Mouse (Mus musculus) heart, embryonic 13.5 days (tissue): ENCODE data around the gene Zg16. TPM values are rescaled to one million over a fixed set of nuclear protein-coding genes. Genes with fewer than 3 reads are reported as not detected.

ENCODE experiments used
- ATAC-seq: fragments of 200-750 bp; cut with Nextera tagmentation; 2 replicates; pipeline ENCODE4 v1.8.0; 2017; ENCODE audit warnings: moderate TSS enrichment; ENCODE audit not compliant: insufficient number of reproducible peaks, low FRiP score, low TSS enrichment; ENCODE audit errors: extremely low read depth
- H3K27ac ChIP-seq: fragments of 300-500 bp; sonication (generic); replicated peaks from 2 replicates; pipeline ENCODE4 v1.5.1; 2015; ENCODE audit warnings: moderate library complexity, mild to moderate bottlenecking, inconsistent platforms
- H3K27me3 ChIP-seq: fragments of 300-500 bp; sonication (generic); replicated peaks from 2 replicates; pipeline ENCODE4 v1.6.1; 2015; ENCODE audit warnings: mild to moderate bottlenecking, inconsistent platforms
- H3K36me3 ChIP-seq: fragments of 300-500 bp; sonication (generic); 2 replicates; pipeline ENCODE4 v1.6.1; 2015; ENCODE audit warnings: mild to moderate bottlenecking, inconsistent platforms
- H3K4me1 ChIP-seq: fragments of 300-500 bp; sonication (generic); 2 replicates; pipeline ENCODE4 v1.6.1; 2015; ENCODE audit warnings: inconsistent platforms
- H3K4me2 ChIP-seq: fragments of 300-500 bp; sonication (generic); 2 replicates; pipeline ENCODE4 v1.6.1; 2015; ENCODE audit warnings: inconsistent platforms, mild to moderate bottlenecking, moderate library complexity
- H3K4me3 ChIP-seq: fragments of 300-500 bp; sonication (generic); 2 replicates; pipeline ENCODE4 v1.5.1; 2015; ENCODE audit warnings: moderate library complexity, mild to moderate bottlenecking, inconsistent platforms
- H3K9ac ChIP-seq: fragments of 300-500 bp; sonication (generic); 2 replicates; pipeline ENCODE4 v1.6.1; 2015; ENCODE audit warnings: inconsistent platforms, mild to moderate bottlenecking, moderate library complexity
- H3K9me3 ChIP-seq: fragments of 300-500 bp; sonication (generic); 2 replicates; pipeline ENCODE4 v1.6.1; 2016; ENCODE audit warnings: inconsistent platforms
- WGBS: fragments of 180-500 bp; shearing (Covaris S2); methylation state at CpG from one replicate; pipeline ENCODE4 v1.1.7; 2015; ENCODE audit warnings: mixed read lengths; 5-methylcytosine and 5-hydroxymethylcytosine counted together
- polyA plus RNA-seq: library from polyadenylated mRNA; unstranded; fragments of >200 nt; fragmentation: Nextera tagmentation; extraction: Ambion mirVana; gene quantifications from 2 replicates; pipeline ENCODE4 v1.2.1, GENCODE M21; 2015

Zg16 gene
- polyA plus RNA-seq, 1 experiment from 2014 or later: not detected

DNA sequence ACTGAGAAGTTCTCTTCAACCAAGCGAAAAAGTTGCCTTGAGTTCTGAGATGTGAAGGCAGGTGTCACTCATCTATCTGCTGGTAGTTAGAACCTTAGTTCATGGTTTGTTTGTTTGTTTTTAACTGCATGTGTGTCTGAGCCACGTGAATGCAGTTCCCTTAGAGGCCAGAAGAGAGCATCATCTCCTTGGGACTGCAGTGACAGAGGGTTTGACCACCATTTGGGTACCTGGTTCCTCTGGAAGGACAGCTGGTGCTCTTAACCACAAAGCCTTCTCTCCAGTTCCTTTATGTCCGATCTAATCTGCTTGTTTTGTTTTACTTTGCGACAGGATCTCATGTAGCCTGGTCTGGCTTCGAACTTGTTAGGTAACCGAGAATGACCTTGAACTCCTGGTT, 21.6 kb downstream of the Zg16 start:
- H3K9me3 ChIP-seq: peaks cover 4% of the 10 kb centered on the region; the same call in 1 of the 2 replicates
- 79% methylated on average over 6 of the region's 6 CpGs for WGBS
- no peak overlapping the region for H3K9ac ChIP-seq
- H3K4me2 ChIP-seq: no peak overlapping the region
- H3K36me3 ChIP-seq: no peaks in the 10 kb centered on the region
- no peak for ATAC-seq
- no peaks in the 10 kb centered on the region for H3K27me3 ChIP-seq
- no peaks in the 10 kb centered on the region for H3K4me1 ChIP-seq
- no peak overlapping the region for H3K4me3 ChIP-seq
- no peak overlapping the region for H3K27ac ChIP-seq

DNA sequence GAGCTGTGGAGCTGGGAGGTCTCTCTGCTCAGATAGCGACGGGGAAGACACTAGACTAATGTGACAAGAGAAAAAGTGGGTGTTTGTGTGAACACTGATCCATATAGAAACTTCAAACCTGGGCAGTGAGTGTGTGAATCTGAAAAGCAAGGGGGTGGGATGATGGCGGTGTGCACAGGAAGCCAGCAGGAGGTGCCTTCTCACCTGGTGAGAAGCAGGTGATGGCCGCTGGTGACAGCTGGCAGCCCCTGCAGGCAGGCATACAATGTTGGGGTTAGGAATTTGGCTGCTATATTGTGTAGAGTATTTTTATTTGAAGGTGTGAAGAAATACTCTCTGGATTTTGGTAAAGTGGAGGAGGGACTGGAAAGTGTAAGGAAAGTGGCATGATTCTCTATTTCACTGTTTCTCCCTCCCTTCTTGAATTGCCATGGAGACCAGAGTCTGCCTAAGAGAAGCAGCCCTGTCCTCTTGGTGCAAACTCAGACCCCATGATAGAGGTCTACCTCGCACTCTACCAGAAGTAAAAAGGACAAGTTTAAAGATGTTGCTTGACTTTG, 32.0 kb downstream of the Zg16 start:
- H3K4me3 ChIP-seq: no peak overlapping the region
- no peak overlapping the region for H3K4me2 ChIP-seq
- H3K9me3 ChIP-seq: no peaks in the 10 kb centered on the region
- no peak overlapping the region for H3K9ac ChIP-seq
- no peak for ATAC-seq
- 56% methylated on average over 5 of the region's 5 CpGs for WGBS
- peaks cover 33% of the 10 kb centered on the region for H3K27me3 ChIP-seq
- no peak overlapping the region for H3K27ac ChIP-seq
- H3K4me1 ChIP-seq: no peaks in the 10 kb centered on the region
- H3K36me3 ChIP-seq: no peaks in the 10 kb centered on the region

DNA sequence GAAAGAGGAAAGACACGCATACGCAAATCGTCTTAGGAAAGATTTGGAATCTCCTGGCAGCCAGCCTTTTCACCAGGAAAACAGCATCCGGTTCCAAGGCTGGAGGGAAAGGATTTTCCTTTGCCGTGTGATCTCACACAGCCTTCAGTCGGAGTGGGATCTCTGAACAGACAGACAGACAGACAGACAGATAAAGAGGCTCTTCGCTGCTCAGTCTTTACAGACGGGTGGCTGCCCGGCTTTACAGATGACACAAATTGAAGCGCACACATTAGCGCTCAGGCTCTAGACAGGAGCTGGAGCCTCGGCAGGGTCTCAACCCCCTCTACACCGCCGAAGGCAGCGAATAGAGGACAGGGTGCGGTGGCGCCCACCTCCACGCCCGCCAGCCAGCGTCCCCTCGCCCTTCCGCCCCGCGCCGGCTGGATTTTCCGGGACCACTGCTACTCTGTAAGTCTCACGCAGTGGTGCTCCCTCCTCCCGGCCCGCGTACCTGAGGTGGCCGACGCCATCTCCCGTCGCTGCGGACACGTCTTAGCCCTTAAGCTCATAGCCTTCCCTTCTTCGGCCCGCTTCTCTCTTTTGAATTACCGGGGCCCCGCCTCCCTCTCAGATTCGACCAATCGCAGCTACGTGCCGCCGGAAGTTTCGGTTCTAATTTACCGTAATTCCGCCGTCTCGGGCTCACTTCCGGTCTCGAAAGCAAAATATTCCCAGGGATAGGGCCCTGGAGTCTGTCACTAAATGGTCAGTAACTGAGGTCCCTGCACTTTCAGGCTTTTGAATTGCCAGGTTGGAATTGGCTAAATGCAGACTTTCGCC, 45.1 kb downstream of the Zg16 start, which contains the start of gene Kif22:
TSS of gene Kif22 (minus strand) at position 621 of the 822 bp plus-strand sequence.
- ATAC-seq: peak; percentile 70

DNA sequence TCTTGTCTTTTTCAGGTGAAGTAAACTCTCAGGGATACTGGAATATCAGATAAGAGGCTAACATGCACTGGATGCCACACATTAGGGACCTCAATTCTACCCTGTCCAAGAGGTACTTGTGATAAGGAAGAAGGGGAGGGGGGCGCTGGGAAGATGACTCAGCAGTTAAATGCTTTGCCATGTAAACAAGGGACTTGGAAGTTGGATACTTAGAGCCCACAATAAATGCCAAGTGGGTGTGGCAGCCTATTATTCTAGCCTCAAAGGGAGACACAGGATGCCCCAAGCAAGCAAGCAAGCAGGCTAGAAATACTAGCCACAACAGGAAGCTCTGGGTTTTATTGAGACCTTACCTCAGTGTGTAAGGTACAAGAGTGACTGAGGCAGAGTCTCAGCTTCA, 55.9 kb downstream of the Zg16 start:
- Histone ChIP-seq H3K4me2 (no peak overlapping the region), H3K36me3 (peaks cover 83% of the 10 kb centered on the region), H3K4me1 (peaks cover 11% of the 10 kb centered on the region), H3K9ac (0 out of 2 replicates have a peak overlapping the region, but pooled peaks have one; percentile 19), H3K27ac (no peak overlapping the region), H3K4me3 (no peak overlapping the region), H3K27me3 (no peaks in the 10 kb centered on the region), H3K9me3 (no peaks in the 10 kb centered on the region)
- no peak for ATAC-seq
- WGBS: 60% methylated on average over 1 of the region's 1 CpGs

More for the DNA sequence above, 45.1 kb downstream of the Zg16 start, which contains the start of gene Kif22:
- Histone ChIP-seq H3K4me2 (peak within 1 kb of the TSS; percentile 91), H3K27me3 (no peaks in the 10 kb centered on the region), H3K4me3 (peak within 1 kb of the TSS; percentile 96), H3K27ac (peak within 1 kb of the TSS; percentile 87), H3K9ac (peak within 1 kb of the TSS; percentile 95), H3K36me3 (peaks cover 21% of the 10 kb centered on the region), H3K4me1 (peaks cover 24% of the 10 kb centered on the region), H3K9me3 (no peaks in the 10 kb centered on the region)
- under 1% methylated on average over 53 of the region's 53 CpGs for WGBS

DNA sequence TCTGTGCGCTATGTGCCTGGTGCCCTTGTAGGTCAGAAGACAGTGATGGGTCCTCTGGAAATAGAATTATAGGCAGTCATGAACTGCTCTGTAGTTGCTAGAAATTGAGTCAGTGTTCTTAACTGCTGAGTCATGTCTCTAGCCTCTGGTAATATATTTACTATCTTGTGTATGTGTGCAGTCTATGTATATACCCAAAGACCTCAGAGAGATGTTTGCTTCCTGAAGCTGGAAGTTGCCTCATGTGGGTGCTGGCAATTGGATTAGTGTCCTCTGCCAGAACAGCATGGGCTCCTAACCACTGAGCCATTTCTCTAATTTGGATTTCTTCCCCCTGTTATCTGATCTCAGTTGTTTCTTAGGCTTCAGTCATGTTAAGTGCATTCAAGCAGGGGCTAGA, 57.0 kb downstream of the Zg16 start:
- no peak for ATAC-seq
- Histone ChIP-seq H3K4me2 (no peak overlapping the region), H3K27ac (no peak overlapping the region), H3K4me1 (peaks cover 11% of the 10 kb centered on the region), H3K9ac (no peak overlapping the region), H3K4me3 (no peak overlapping the region), H3K27me3 (no peaks in the 10 kb centered on the region), H3K9me3 (no peaks in the 10 kb centered on the region), H3K36me3 (peaks cover 74% of the 10 kb centered on the region)
- WGBS: 97% methylated on average over 1 of the region's 1 CpGs

DNA sequence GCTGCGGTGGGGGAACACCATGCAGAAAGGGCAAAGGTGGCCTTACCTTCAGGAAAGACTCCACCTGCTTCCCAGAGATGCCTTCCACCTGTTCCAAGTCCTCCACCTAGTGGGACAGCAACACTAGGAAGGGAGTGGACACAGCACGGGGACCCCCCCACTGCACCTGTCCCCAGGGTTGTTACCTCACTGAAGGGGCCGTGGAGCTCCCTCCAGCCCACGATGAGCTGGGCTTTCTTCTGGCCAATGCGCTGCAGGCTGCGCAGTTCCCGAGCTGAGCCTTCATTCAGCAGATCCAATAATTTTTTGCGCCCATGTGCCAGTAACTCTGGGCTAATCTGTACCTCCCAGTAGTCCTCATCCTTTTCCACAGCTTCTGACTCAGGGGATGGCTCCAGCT, 59.2 kb downstream of the Zg16 start:
- 75% methylated on average over 8 of the region's 8 CpGs for WGBS
- Histone ChIP-seq H3K27ac (peak overlapping the region; percentile 99), H3K36me3 (peaks cover 72% of the 10 kb centered on the region), H3K4me3 (peak overlapping the region; percentile 94), H3K4me2 (peak overlapping the region; percentile 91), H3K27me3 (no peaks in the 10 kb centered on the region), H3K9ac (peak overlapping the region; percentile 80), H3K4me1 (peaks cover 34% of the 10 kb centered on the region), H3K9me3 (no peaks in the 10 kb centered on the region)
- ATAC-seq: no peak

DNA sequence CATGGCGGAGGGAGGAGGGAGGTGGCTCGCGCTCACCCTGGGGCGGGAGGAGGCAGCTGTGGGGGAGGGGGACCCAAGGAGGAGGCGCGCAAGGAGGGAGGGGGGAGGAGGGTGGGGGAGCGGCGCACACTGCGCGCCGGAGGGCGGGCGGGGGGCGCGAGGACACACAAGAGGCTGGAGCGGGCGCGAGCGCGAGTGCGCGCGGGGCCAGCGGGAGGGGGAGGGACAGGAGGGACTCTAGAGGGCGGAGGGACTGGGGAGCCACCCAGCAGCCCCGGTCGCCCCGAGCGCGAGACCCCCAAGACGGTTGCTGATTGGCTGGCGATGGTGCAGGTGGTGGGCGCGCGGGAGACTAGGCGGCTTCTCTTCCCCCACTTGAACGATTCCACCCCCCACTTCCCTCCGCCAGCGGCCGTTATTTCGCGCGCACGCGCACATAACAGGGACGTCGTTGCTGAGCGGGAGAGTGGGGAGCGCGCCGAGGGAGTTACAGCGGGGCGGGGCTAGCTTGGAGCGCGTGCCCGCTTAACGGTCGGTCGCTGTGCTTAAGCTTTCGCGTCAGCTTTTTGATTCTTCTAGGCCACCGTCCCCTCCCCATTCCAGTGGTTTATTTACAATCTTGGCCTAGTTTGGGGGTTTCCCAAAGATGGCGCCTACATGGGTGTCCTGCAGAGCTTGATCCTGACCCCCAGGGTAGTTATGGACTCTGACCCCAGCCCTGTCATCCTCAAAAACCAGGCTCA, 60.0 kb downstream of the Zg16 start, which contains the start of gene Maz:
TSS of gene Maz (minus strand) at position 54 of the 743 bp plus-strand sequence.
- Histone ChIP-seq H3K27ac (peak within 1 kb of the TSS; percentile 99), H3K27me3 (no peaks in the 10 kb centered on the region), H3K9ac (peak within 1 kb of the TSS; percentile 100), H3K9me3 (no peaks in the 10 kb centered on the region), H3K4me2 (peak within 1 kb of the TSS; percentile 91), H3K4me1 (peaks cover 41% of the 10 kb centered on the region), H3K4me3 (peak within 1 kb of the TSS; percentile 94), H3K36me3 (peaks cover 72% of the 10 kb centered on the region)
- ATAC-seq: peak; percentile 81
- WGBS: 0% methylated on average over 33 of the region's 63 CpGs

DNA sequence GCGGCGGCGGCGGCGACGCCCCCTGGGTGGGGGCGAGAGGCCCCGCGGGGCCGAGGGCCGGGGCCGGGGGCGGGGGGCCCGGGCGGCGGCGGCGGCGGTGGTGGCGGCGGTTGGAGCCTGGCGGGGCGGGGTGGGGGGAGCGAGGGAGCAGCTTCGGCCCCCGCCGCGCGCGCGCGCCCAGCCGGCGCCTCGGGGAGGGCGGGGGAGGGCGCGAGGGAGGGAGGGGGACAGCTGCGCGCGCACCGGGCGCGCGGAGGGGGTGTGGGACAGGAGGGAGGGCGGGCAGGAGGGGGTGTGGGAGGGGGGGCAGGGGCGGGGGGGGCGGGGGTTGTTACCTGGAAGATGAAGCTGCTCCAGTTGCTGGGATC, 60.5 kb downstream of the Zg16 start:
- H3K4me1 ChIP-seq: peaks cover 47% of the 10 kb centered on the region
- peak overlapping the region; percentile 100 for H3K9ac ChIP-seq
- WGBS: 4% methylated on average over 11 of the region's 48 CpGs
- H3K36me3 ChIP-seq: peaks cover 72% of the 10 kb centered on the region
- no peaks in the 10 kb centered on the region for H3K27me3 ChIP-seq
- peak; percentile 12; the same call in 1 of the 2 replicates for ATAC-seq
- no peaks in the 10 kb centered on the region for H3K9me3 ChIP-seq
- H3K4me2 ChIP-seq: peak overlapping the region; percentile 91
- H3K4me3 ChIP-seq: peak overlapping the region; percentile 94
- H3K27ac ChIP-seq: peak overlapping the region; percentile 99

DNA sequence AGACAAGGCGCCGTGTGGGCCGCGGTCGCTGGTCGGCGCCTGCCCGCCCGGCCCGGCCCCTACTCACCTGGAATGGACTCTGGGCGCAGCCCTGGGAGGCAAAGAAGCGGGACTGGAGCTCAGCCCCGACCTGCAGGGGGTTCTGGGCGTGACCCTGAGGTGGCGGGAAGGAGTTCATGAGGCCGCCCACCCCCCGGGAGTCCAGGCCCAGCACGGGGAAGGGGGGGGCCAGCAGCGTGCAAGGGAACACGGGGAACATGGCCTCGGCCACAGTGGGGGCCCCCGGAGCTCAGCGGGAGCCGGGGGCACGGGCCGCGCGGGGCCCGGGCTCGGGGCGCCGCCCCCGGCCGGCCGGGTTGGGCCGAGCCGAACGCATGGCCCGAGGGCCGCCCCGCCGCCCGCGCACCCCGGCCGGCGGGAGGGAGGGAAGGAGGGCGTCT, 60.9 kb downstream of the Zg16 start:
- Histone ChIP-seq H3K9me3 (no peaks in the 10 kb centered on the region), H3K4me2 (peak overlapping the region; percentile 91), H3K27me3 (no peaks in the 10 kb centered on the region), H3K27ac (peak overlapping the region; percentile 99), H3K36me3 (peaks cover 68% of the 10 kb centered on the region), H3K4me3 (peak overlapping the region; percentile 94), H3K9ac (peak overlapping the region; percentile 100), H3K4me1 (peaks cover 51% of the 10 kb centered on the region)
- 0% methylated on average over 20 of the region's 48 CpGs for WGBS
- ATAC-seq: peak; percentile 4; the same call in 1 of the 2 replicates

DNA sequence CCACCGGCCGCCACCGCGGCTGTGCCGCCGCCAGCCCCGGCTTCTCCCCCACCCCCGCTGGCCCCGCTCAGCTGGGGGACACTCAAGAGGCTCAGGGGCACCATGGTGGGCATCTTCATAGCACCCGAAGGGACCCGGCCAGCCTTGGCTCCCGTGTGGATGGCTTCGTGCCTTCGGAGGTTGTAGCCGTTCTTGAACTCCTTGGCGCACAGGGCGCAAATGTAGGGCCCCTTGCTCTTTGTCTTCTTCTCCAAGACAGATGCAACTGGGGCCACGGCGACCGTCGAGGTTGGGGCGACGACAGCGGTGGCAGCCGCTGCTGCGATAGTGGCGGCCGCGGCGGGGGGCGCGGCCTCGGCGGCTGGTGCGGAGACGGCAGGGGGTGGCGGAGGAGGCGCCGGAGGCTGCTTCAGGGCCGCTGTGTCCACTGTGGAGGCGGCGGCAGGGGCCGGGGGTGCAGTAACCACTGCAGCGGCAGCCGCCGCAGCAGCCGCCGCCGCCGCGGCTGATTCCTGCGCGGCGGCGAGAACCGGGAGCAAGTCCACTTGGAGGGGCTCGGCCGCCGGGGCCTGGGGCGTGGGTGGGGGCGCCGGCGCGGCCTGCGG, 61.5 kb downstream of the Zg16 start:
- WGBS: under 1% methylated on average over 61 of the region's 65 CpGs
- peak overlapping the region; percentile 94 for H3K4me3 ChIP-seq
- H3K9me3 ChIP-seq: no peaks in the 10 kb centered on the region
- no peak for ATAC-seq
- peak overlapping the region; percentile 91 for H3K4me2 ChIP-seq
- peaks cover 55% of the 10 kb centered on the region for H3K4me1 ChIP-seq
- peak overlapping the region; percentile 99 for H3K27ac ChIP-seq
- H3K36me3 ChIP-seq: peaks cover 63% of the 10 kb centered on the region
- peak overlapping the region; percentile 100 for H3K9ac ChIP-seq
- no peaks in the 10 kb centered on the region for H3K27me3 ChIP-seq
